In genomic region chr17:35204494-35205379, GRCm38 (mm10) we compare ENCODE assay signal across 13 mouse cellular contexts. TPM values are rescaled to one million over a fixed set of nuclear protein-coding genes. Genes with fewer than 3 reads are reported as not detected.
DNase-seq lines count a peak whose midpoint lies in the region; ATAC-seq lines count a peak whose summit lies in the region.
"Had no signal": no experiment of that assay in that cellular context is flagged by ENCODE, and none has a peak within 500 bp of the region (broad histone marks: within the 10 kb centered on the region; RNA-seq: fewer than 3 reads in every experiment).

Lta (minus strand) TSS chr17:35205351.

- H3K4me3 ChIP-seq in heart, embryonic 12.5 days, result no peak within 1 kb of the TSS

- no peaks in the 10 kb centered on the region for H3K36me3 ChIP-seq in heart, embryonic 12.5 days

- WGBS in heart, embryonic 12.5 days, result 21% methylated on average over 20 of the region's 20 CpGs

- peak within 1 kb of the TSS; percentile 13; the same call in 1 of the 2 replicates for H3K9ac ChIP-seq in heart, embryonic 12.5 days

- no peak within 1 kb of the TSS for H3K27ac ChIP-seq in heart, embryonic 12.5 days (ENCODE audit: poor library complexity, severe bottlenecking)

- H3K27me3 ChIP-seq in heart, embryonic 12.5 days (replicated peaks), result peaks cover 57% of the 10 kb centered on the region

- ATAC-seq in heart, embryonic 12.5 days (ENCODE audit: insufficient number of reproducible peaks, low FRiP score), result no peak

- H3K9me3 ChIP-seq in heart, embryonic 12.5 days (replicated peaks), result no peaks in the 10 kb centered on the region

- DNase-seq in heart, adult 11 months, result no peak
- DNase-seq in A20 (ENCODE audit: low read depth, low spot score), result peak; percentile 92
- peak; percentile 46 for DNase-seq in ZHBTc4 (ENCODE audit: low read depth, low spot score)
- peak; percentile 68 to 73 for DNase-seq in spleen, adult 18-20 months
- DNase-seq in testis, postnatal 14 days (ENCODE audit: low spot score), result no peak
- DNase-seq in layer of hippocampus, adult 18-20 months (ENCODE audit: low spot score in 2 of 2), result no peak
- no peak for DNase-seq in right cerebral cortex, postnatal 25 days
- DNase-seq: cerebellum, adult 9-11 months; gastrocnemius, postnatal 14 days; kidney, adult 2 months; right cerebral cortex, adult 18-20 months had no signal

- H3K4me2 ChIP-seq in heart, embryonic 12.5 days, result peak within 1 kb of the TSS; percentile 9; the same call in 1 of the 2 replicates

- 0 out of 2 replicates have a peak, but pooled peaks cover 6% of the 10 kb centered on the region for H3K4me1 ChIP-seq in heart, embryonic 12.5 days (replicated peaks)

RNA-seq across cellular contexts. Expression of gene Lta, which starts in this region (rescaled TPM):
- not detected in 2 replicates for polyA plus RNA-seq in heart, embryonic 12.5 days (2016; fragmentation: Nextera tagmentation; extraction: Ambion mirVana)
- total RNA-seq in layer of hippocampus, adult 18-20 months (2021), result under 1 TPM; 0.22 to 0.41 TPM
- total RNA-seq: adrenal gland, adult 18-20 months had no signal

Comparison
In these comparisons a context has a peak if more than half of its experiments do, and no peak if none do; other contexts are left out.
1. DNase-seq: peak in A20 (single experiment), ZHBTc4 (single experiment) and spleen, adult 18-20 months (2 of 2); none in heart, adult 11 months (single experiment), testis, postnatal 14 days (single experiment), layer of hippocampus, adult 18-20 months (0 of 2) and right cerebral cortex, postnatal 25 days (single experiment).